Mouse (Mus musculus) CD4-positive helper T cell, adult 2 months (primary cell): ENCODE measurements around the gene Rtca.

Source experiments
- DNase-seq: peaks from one replicate; pipeline ENCODE4 v3.0.0-alpha.2; 2012; ENCODE audit warnings: low read depth, missing footprints, low spot score

The Rtca gene

DNA sequence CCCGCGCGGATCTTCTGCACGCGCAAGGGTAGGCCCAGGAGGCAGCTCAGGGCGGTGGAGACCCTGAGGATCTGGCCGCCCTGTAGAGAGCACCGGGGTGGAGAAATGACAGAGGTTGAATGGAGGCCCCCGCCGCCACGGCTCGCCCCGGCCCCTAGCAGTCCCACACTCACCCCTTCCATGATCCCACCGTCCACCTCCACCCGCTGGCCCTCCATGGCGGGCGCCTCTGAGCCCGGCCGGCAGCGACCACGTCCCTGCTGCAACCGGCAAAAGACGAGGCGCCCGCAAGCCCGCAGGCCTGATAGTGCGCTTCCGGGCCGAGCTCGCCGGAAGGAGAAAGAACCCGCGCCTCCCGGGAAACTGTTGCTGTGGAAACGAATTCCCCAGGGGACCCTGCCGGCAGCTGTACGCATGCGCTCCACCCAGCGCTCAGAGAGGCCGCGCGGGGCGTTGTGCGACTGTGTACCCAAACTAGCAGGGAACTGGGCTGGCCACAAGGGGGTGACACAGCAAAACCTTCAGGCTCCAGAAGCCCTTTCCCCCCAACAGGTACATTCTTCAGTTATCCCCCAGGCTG, at the start of gene Rtca:
Gene Rtca, minus strand, starts transcription at position 437 of the 580 bp plus-strand sequence.
- peak; percentile 94 for DNase-seq

DNA sequence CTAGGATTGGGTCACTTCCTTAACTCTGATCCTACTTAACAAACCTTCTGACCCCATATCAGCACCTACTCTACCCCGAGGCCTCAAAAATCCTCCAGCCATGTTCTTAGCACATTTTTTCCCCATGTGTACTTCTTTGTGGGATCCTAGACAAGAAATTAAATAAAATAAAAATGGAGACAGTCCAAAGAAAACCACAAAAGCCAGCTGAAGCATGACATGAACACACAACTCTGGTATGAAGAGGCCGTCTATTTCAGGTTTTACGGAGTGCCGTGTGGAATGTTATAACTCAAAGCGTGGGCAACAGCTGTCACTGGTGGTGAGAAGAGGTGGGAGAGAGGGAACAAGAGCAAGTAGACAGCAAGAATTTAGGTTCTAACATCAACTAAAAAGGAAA, 43.4 kb upstream of the Rtca start:
- no peak for DNase-seq

DNA sequence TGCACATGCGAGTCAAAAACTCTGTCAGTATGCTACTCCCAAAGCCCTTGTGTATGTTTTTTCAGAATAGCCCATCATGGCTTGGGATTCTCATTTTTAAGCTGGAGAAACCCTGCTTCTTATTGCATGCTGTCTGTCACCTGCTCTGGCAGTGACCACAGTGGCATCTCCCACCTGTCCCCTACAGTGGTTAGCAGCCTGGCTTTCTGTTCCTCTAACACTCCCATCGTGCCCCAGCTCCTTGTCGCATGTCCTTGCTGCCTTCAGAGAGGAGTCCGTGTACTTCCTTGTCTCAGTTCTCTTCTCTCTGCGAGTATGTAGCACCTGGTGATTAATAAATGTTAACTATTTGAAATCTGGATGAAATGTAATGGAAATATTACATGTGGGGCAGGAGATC, 39.4 kb upstream of the Rtca start:
- no peak for DNase-seq

DNA sequence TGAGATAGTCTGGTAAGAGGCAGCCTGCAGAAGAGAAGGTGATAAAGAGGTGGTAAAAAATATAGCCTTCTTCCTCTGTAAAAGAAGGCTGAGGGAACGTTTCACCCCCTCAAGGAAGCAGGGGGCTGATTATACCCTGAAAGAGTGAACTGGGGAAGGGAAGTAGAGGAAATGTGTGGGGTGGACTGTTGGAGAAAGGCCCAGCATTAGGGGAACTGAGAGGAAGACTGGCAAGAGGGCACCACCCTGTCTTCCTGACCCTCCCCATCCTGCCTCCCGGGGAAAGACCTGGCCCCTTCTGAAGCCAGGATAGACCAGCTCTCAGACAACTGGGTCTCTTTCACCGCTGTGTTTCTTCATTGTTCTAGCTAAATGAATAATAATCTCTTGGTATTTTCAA, 34.5 kb upstream of the Rtca start:
- no peak for DNase-seq

DNA sequence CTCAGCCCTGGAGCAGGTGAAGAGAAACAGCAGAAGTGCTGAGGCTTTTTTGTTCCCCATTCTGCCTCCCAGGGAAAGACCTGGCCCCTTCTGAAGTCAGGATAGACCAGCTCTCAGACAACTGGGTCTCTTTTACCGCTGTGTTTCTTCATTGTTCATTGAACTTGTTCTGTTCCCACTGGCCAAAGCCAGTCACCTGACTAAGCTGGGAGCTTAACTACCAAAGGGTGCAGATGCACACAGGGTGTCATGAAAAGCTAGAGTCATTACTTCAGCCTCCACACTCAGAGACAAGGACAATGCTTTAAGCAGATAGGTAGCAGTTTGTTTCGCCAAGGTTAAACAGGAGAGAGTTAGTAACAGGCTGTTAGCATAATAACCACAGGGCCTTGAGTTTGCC, 34.1 kb upstream of the Rtca start:
- DNase-seq = no peak

DNA sequence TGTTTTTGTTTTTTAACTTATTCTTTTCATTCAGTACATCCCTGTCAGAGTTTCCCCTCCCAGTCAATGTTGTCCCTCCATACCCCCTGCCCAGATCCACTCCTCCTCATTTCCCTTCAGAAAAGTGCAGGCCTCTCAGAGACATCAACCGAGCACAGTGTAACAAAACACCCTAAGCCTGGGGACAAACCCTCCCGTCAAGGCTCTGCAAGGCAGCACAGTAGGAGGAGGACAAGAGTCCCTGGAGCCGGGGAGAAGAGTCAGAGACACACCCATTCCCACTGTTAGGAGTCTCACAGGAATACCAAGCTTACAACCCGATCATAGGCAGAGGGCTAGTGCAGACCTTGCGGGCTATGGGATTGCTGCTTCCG, 29.2 kb upstream of the Rtca start:
- no peak for DNase-seq

DNA sequence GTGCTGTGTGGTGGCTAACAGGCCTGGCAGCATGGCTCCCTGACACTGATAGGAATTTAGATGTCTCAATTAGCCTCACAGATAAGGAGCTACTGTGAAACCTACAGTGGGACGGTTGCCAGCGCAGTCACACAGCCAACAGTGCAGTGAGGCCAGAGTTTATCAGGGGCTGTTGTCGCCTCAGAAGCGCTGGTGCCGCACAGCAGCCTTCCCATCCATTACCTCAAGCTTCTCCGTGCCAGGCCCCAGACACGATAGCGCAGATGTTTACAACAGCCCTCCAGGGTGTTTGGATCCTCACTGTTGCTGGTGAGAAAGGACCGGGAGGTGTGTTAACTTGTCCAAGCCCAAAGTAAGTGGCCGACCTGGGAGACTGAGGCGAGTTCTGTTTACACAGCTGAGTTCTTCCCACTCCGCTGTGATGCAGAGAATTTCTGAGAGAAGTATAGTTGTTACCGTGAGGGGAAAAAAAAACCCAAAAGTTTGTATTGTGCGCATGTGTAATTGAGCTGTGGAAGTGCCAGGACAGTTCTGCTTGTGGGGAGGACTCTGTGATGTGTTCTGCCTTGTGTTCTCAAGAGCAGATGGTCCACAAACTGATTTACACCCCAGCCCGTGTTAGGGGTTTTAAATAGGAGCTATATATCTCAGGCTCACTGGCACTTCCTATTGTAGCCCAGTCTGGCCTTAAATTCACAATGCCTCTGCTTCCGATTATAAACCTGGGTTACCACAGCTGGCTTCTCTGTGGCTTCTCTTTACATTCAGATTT, 28.6 kb upstream of the Rtca start:
- no peak for DNase-seq

DNA sequence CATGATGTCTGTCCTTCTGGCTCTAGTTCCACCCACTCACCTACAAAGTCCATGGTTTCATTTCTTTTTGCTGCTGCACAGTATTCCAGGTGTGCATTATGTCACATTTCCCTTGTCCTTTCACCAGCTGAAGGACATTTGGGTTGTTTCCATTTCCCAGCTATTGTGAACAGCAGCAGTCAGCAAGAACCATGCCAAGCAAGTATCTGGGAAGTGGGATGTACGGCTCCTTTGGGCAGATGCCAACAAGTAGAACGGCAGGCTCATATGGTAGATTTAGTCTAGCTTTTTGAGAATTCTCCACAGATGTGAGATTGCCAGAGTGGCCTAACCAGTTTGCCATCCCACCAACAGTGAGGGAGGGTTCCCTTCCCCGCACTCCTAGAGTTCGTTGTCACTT, 22.8 kb upstream of the Rtca start:
- DNase-seq = no peak

DNA sequence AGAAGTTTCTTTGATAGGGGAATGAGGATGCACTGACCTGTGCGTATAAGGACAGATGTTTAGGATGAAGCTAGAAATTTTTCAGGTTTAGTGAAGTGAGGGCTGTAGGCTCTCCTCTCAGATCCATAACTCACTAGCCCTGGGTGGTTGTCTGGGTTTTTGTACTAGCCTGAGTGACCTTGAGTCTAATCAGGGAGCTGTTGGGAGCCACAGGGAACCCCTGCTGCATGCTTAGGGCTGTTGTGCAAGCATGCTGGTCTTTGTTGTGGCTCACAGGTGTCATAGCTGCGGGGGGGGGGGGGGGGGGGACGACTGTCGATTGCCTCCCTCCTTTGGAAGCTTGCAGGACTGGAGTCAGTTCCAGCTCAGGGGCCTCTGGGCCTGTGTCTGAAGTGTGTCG, 21.7 kb upstream of the Rtca start:
- no peak for DNase-seq

DNA sequence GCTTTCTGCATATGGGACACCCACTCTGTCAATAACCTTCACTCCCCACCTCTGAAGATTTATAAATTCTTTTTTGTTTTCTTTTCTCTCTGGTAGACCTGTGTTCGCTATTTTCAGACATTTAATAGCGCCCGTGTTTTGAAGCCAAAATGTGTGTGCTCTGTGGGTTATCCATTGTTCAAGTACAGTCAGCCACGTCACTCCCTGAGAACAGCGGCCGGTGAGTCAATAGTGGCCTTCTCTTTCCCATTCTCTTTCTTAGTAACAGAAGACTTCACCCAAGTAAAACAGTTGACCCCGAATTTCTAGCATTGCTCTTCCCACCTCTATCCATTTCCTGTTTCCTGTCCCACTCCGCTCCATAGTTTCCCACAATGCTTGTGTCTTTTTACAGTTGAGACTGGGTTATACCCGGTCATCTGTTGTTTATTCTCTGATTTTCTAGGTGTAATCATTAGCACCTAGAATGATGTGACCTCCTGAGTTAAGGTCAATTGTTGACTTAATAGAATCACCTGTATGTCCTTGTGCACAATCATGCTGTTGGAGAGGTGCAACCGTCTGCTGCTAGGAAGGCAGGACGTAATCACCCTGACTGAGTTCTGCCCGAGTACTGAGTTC, 12.2 kb upstream of the Rtca start:
- no peak for DNase-seq

DNA sequence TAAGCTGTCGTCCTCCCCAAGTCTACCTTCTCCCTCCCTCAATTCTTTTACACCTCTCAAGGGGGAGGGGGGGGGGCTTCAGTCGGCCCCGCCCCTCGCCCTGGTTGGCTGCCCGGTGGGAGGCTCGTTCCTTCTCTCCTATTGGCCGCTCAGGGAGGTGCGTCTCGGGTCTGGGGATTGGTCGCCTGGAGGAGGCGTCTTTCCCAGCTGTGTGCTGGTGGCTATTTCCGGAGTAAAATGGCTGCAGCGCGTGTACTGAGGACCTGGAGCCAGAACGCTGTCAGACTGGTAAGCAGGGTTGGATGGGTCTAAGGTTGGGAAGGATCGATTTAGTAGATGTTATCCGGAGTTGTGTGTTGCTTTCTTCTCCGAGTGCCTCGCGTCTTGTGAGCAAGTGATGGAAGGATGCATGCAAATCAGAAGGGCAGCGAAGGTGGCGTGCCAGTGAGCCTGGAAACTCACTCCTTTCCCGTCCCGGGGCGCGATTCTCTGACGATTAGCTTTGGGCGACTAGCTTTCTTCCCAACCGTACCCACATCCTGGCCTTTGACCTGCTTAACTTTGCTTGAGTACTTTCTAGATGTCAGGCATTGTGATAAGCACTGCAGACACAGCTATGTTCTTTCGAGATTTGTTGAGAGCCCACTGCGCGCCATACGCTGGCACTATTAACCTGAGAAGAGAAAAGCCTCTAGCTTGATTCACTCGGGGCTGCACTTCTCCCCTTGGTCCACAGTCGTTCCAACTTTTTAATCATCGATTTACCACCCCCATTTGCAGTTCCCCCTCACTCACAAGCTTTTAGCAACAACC, 5.1 kb upstream of the Rtca start, which contains the start of gene Dbt:
Gene Dbt, plus strand, starts transcription at position 167 of the 813 bp plus-strand sequence.
- peak; percentile 92 for DNase-seq

DNA sequence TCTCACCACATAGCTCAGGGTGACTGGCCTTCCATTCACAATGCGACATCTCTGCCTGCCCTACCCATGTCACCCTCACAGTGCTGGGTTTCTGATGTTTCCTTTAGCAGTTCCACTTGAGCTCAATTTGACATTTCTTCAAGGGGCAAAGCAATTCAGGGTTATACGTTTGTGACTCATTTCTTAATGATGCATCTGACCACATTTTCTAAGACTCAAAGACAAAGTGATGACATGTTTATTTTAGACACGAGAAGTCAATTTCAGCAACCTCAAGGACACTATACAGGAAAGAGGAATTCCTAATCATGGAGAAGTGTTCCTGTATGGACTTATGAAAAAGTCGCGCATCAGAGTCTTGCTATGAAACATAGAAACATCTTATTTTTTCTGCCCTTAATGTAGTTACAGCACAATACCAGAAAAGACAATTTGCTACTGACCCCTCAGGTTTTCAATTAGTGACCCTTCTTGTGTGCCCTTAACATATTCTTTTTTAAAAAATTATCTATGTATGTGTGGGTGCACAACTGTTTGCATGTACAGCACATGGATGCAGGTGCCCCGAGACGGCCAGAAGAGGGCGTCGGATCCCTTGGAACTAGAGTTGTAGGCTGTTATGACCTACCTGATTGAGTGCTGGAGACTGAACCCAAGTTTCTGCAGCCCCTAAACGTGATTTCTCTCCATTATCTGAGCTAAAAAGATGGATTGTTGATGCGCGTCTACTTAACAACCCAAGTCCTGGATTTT, 4.3 kb upstream of the Rtca start:
- DNase-seq = no peak

DNA sequence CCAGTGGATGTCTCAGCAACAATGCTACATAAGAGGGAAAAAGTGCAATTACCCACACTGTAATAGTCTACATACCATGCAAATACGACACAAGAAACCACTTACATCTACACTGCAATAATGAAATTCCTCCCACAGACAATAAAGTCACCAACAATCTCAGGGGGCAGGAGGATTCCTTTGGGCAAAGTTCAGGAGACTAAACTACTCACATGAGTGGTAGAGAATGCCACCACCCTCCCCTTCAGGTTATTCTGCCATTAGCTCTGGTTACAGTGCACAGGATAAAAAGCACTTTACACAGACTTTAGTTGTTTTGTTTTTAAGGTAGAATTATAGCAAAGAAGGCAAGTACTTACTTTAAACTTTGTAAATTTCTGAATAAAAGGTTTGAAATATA, 12.3 kb downstream of the Rtca start:
- DNase-seq = no peak

DNA sequence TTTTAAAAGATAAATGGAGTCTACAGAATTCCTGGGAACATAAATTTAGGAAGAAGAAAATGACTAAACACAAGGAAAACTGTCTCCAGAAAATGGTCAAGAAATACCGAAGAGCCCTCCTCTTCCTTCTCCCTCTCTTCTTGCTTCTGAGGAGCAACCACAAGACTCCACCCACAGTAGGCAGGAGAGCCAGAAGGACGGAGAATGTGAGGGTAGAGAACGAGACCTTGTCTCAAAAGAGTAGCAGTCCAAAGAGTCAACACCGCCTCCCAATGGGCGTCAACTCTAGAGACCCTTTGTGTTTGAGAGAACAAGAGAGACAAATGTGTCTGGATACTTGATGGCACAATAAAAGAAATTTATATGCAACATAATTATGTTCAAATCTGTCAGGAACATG, 14.3 kb downstream of the Rtca start:
- DNase-seq = no peak

DNA sequence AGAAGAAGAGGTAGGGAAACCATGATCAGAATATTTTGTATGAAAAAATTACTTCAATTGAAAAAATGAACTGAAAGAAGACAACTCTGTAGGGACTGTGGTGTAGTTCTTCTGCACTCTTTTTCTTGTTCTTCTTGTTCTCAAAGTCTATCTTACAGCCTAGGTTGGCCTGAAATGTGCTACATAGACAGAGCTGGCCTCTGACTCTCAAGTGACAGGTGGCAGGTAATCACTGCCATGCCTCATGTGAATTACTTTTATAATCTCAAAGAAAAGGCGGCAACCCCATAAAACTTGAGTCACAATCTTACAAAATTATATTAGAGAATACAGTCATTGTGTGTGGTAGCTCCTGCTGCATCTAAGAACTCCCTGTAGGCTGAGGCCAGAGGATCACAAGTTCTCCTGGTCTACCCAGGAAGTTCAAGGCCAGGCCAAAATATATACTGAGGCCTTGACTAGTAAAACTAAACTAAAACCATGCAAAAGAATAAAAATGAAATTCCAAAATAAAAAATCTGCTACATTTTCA, 16.0 kb downstream of the Rtca start:
- no peak for DNase-seq

DNA sequence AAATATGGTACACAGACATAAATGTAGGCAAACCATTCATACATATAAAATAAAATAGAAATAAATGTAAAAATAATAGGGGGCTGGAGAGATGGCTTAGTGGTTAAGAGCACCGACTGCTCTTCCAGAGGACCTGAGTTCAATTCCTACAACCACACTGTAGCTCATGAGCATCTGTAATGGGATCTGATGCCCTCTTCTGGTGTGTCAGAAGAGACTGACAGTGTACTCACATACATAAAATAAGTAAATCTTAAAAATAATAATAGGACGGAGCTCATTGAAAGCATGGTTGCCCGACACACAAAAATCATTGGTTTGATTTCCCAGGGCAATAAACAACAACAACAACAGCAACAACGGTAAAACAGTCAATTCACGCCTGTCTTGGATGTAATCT, 17.1 kb downstream of the Rtca start:
- DNase-seq = no peak

DNA sequence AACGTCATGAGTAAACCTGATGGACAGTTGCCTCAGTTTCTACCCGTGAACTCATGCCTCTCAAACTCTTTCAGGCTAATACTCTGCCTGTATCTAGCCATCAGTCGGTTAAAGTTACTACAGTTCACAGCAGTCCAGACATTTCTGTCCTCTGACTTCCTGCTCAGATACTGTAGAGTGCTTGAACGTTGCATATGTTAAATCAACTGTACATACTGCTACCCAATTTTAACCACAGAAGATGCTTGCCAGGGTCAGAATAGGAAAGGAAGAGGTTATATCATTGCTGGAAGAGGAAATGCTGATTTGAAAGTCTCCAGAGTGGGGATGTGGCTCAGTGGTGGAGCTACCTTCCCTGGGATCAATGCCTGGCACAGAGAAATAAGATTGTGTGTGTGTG, 24.7 kb downstream of the Rtca start:
- DNase-seq = no peak

DNA sequence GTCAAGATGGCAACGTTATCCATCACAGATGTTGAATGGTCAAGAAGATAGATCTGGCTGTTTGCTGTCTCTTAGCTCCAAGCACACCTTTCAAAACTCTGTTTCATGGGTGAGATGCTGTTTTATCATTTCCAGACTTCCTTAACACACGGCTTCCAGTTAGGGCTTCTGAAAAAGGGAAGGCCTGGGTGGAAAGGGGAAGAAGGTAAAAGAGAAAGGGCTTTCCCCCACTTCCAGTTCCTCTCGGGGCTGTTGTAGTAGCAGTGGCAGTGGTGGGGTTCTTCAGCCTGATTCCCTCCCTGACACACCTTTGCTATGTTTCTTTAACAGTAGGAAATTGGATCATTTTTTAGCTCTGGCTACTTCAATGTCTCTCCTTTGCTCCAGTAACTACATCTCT, 25.3 kb downstream of the Rtca start:
- no peak for DNase-seq

DNA sequence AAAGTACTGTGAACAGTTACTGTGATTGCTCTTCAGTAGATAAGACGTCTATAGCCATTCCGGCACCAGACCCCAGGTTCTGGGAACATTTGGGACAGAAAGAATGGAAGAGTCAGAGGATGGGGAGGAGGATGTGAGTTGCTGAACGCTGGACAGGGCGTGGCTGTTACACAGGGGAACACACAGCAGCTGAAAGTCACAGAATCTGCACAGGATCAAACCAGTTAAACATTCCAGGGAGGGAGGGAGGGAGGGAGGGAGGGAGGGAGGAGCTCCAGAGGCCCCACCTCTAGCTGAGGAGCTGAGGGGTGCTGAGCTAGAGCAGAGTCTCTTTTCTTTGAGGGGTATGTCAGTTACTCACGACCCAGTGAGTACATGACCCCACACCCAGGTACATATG, 27.1 kb downstream of the Rtca start:
- DNase-seq = no peak

DNA sequence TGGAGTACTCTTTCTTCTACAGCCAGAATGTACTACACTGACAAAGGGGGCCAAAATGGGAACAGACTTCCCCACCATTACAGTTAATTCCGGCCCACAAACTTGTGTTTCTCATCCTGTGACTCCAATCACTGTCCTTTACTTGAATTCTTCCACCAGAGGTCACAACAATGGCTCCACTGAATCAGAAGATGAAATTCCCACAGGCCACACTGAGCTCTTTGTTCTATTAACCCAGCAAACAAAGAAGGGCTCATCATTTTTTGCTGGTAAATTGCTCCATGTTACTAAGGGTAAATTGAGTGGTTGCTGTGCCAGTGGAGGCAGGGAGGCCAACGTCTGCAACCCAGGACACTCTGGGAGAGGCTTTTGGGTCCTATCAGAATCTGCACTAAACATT, 27.9 kb downstream of the Rtca start:
- no peak for DNase-seq

DNA sequence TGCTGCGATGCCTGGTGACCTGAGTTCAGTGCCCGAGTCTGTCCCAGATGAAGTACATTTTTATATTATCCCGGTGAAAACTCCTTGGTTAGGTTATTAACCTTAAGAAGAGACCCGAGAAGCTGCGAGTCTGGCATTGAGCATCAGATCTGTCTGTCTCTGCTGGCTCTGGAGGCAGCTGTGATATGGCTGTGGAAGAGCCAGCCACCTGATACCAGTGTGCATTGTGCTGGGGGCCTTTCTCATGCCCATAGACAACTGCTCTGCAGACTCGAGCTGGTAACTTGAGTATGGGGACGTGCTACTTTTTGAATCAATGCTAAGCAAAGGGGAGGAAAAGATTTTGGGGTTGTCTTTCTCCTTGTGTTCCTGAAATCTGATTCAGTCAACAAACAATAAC, 30.7 kb downstream of the Rtca start:
- no peak for DNase-seq
